Mouse (Mus musculus): Measurements from ENCODE around the gene Snrpa1.

The Snrpa1 gene

GRCm38 (mm10) chr7:66079364-66080230 is 20.8 kb downstream of the Snrpa1 start, which contains the start of gene Selenos:
Gene Selenos (plus strand): TSS chr7:66079649.
- in situ Hi-C loops (cut with MboI, MseI) = no loop called here

- in situ Hi-C loops (cut with MboI, MseI) = no loop called here
Measured at GRCm38 (mm10) chr7:66080231-66080613, 21.4 kb downstream of the Snrpa1 start.

DNA sequence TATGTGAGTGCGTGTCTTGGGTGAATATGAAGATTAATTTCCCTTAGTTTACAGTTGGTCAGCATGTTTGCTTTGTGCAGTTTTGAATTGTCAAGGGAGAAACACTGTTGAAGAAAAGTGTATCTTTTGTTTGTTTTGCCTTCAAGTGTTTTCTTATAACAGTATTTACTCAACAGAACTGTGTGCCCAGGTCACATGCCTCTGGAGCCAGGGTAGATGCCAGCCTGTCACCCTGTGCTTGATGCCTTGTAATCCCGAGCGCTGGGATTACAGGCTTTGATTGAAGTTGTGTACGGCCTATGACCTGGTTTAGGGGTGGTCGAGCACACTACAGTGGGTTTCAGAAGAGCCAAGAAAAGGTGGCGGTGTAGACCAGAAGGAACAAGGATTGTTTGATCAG is 25.0 kb downstream of the Snrpa1 start:
- in situ Hi-C loops (cut with MboI, MseI) = no loop called here

GRCm38 (mm10) chr7:66084546-66084945 is 25.7 kb downstream of the Snrpa1 start:
- in situ Hi-C loops (cut with MboI, MseI) = no loop called here

- in situ Hi-C loops (cut with MboI, MseI) = no loop called here
Measured at GRCm38 (mm10) chr7:66087652-66088051, 28.8 kb downstream of the Snrpa1 start.

GRCm38 (mm10) chr7:66088077-66088476 is 29.3 kb downstream of the Snrpa1 start:
- in situ Hi-C loops (cut with MboI, MseI) = no loop called here

- in situ Hi-C loops (cut with MboI, MseI) = loop anchor here (10.0 kb wide), 1 partner anchor 564 kb away; no protein-coding TSS in a partner anchor
Measured at GRCm38 (mm10) chr7:66090676-66091190, 31.9 kb downstream of the Snrpa1 start.

DNA sequence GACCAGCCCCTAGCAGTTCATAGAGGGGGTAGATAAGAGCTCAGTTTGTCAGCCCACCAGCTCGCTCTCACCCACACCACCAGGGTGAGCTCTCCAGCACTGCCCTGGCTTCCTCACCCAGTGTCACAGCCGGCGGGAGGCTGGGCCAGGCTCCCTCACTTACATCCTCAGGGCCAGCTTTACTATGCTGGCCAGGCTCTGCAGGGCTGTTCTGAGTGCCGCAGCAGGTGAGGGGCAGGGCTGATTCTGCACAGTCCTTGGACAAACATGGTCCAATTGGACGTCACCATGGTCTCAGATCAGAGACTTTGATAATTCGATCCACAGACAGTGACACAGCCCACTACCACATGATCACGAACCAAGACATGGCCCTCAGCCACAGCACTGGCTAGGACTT is 32.8 kb downstream of the Snrpa1 start:
- in situ Hi-C loops (cut with MboI, MseI) = loop anchor here (10.0 kb wide), 1 partner anchor 563 kb away; no protein-coding TSS in a partner anchor

GRCm38 (mm10) chr7:66092656-66093055 is 33.9 kb downstream of the Snrpa1 start:
- in situ Hi-C loops (cut with MboI, MseI) = loop anchor here (10.0 kb wide), 1 partner anchor 562 kb away; no protein-coding TSS in a partner anchor

GRCm38 (mm10) chr7:66094141-66094540 is 35.3 kb downstream of the Snrpa1 start:
- in situ Hi-C loops (cut with MboI, MseI) = loop anchor here (10.0 kb wide), 1 partner anchor 561 kb away; no protein-coding TSS in a partner anchor

GRCm38 (mm10) chr7:66098803-66099202 is 40.0 kb downstream of the Snrpa1 start:
- in situ Hi-C loops (cut with MboI, MseI) = loop anchor here (10.0 kb wide), 1 partner anchor 556 kb away; no protein-coding TSS in a partner anchor

DNA sequence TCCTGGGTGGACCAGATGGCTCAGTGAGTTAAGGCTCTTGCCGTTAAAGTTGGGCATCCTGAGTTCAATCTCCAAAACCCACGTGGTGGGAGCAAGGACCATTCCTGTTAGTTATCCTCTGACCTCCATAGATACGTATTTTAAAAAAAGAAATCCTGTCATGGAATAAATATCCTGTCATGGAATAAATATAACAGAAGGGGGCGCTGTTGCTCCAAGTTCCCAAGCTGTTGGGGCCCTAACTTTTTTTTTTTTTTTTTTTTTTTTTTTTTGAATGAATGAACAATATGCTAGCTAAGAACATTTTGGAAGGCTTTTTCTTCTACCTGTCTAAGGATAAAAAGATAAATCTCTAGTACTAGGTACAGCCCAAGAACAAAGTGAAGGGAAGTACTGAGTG is 43.1 kb downstream of the Snrpa1 start:
- in situ Hi-C loops (cut with MboI, MseI) = loop anchor here (5.0 kb wide), 2 partner anchors 145 to 200 kb away; no protein-coding TSS in a partner anchor

DNA sequence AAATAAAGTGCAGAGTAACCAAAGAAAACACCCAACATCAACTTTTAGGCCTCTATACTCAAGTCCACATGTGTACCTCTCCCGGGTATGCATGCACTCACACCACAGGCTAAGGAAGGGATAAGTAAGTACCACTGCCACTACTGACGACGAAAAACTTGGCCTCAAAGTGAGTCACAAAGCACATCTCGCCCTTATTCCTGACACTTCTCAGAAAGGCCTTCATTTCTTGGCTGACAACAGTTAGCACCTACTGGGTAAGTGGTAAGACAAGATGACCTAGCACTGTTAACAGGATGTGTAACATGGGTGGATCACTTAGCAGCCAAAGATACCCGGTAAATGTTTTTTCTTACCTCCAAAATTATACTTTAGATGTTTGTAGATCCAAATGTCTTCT is 45.7 kb downstream of the Snrpa1 start:
- in situ Hi-C loops (cut with MboI, MseI) = loop anchor here (5.0 kb wide), 2 partner anchors 143 to 198 kb away; no protein-coding TSS in a partner anchor

DNA sequence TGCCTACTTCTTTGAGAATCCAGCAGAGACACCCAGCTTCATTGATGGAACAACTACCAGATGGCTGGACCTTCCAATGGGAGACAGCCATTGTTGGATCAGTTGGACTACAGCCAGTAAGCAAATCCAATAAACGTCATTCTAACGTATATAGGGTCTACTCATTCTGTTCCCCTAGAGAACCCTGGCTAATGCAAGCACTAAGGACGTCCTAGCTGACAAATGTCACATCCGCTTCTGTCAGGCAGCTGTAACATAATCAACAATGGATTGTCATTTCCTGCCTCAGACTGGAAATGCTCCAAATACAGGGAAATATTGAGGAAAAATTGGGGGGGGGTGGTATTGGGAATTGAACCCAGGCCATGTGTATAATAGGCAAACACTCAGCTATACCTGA is 47.0 kb downstream of the Snrpa1 start:
- in situ Hi-C loops (cut with MboI, MseI) = loop anchor here (5.0 kb wide), 1 partner anchor 82 kb away; no protein-coding TSS in a partner anchor

DNA sequence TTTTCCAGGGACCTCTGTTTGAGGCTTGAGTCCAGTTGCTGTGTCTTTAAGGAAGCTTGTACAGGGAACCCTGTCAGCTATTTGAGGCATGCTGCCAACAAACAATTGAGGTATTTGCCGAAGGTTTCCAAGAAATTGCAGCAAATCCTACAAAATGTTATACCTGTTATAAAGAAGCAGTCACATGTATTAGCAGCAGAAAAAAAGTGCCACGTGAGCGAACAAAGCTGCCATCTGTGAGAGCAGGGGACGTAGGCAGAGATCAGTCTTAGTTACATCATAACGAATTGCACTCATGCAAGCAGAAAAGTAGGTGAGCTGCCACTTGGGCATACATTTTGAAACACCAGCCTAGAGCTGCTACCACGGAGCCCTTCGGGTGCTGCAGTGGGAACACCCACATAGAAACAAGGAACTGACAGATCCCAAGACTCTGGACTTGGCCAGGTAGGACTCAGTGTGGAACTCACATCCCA is 47.8 kb downstream of the Snrpa1 start:
- in situ Hi-C loops (cut with MboI, MseI) = loop anchor here (5.0 kb wide), 1 partner anchor 81 kb away; no protein-coding TSS in a partner anchor

DNA sequence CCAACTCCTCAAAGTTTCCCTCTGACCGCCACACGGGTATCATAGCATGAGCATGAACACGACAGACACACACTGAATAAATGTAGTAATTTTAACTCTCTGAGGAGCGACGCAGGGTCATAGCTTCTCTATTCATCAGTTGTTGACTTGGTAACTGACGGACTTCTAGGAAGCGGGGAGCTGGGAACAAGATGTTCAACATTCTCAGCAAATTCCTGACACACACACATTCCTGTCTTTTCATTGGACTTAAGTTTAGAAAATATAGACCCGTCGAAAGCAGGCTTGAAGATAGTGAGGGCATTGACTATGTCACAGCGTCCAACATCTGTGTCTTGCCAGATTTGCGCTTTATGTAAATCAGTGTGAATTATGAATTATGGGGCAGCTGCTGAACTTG is 48.4 kb downstream of the Snrpa1 start:
- in situ Hi-C loops (cut with MboI, MseI) = loop anchor here (5.0 kb wide), 1 partner anchor 80 kb away; no protein-coding TSS in a partner anchor

DNA sequence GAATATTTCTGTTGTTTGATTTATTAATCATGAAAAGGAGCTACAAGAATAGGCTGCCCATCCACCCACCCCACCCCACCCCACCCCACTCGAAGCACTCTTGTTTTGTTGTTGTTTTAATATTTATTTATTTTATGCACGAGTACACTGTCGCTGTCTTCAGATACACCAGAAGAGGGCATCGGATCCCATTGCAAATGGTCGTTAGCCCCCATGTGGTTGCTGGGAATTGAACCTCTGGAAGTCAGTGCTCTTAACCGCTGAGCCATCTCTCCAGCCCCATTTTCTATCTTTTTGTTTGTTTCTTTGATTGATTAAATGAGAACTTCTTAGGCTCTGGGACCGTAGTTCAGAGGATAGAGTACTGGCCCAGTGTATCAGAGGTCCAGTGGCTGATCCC is 49.1 kb downstream of the Snrpa1 start:
- in situ Hi-C loops (cut with MboI, MseI) = loop anchor here (5.0 kb wide), 1 partner anchor 79 kb away; no protein-coding TSS in a partner anchor

DNA sequence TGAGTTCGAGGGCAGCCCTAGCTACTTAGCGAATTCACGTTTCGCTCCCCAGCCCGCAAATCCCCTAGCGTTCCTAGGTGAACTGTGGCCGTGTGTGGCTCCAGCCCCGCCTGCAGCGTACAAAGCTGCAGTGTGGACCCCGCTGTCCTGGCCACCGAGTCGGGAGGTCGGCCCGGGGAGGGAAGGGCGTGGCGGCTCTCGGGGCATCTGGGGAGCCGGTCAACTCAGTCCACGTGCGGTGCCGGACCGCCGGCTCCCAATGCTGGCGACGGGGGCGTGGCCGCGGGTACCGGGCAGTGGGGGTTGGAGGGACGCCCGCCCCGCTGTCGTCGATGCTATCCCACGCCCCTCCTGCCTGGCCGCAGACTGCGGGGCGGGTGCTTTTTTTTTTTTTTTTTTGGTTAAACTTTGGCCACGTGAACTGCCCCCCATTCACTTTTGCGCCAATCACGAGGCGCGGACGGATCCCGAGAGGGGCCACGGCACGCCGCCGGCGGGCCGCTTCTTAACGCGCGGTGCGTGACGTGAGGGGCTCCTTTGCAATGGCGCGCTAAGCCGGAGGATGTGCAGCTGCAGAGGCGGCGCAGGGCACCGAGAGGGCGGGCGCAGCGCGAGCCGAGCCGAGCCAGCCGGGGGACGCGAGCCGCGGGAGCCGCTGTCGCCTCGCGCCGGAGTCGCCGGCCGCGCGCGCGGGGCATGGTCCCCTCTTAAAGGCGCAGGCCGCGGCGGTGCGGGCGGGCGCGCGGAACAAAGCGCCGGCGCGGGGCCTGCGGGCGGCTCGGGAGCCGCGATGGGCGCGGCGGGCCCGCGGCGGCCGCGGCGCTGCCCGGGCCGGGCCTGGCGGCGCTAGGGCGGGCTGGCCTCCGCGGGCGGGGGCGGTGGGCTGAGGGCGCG is 50.4 kb downstream of the Snrpa1 start, which contains the start of gene Chsy1:
Gene Chsy1 (plus strand): TSS at position 555 of the 894 bp plus-strand sequence.
- in situ Hi-C loops (cut with MboI, MseI) = loop anchor here (5.0 kb wide), 1 partner anchor 78 kb away; no protein-coding TSS in a partner anchor

GRCm38 (mm10) chr7:66109855-66110635 is 51.2 kb downstream of the Snrpa1 start:
- in situ Hi-C loops (cut with MboI, MseI) = loop anchor here (5.0 kb wide), 1 partner anchor 77 kb away; no protein-coding TSS in a partner anchor

- in situ Hi-C loops (cut with MboI, MseI) = no loop called here
Measured at GRCm38 (mm10) chr7:66110636-66111112, 51.9 kb downstream of the Snrpa1 start.
